Mouse (Mus musculus): ENCODE measurements around the gene Lrrc74a. TPM values are rescaled to one million over a fixed set of nuclear protein-coding genes. Genes with fewer than 3 reads are reported as not detected.

Lrrc74a gene
- polyA plus RNA-seq, 1 experiment from 2014 or later, result not detected

DNA sequence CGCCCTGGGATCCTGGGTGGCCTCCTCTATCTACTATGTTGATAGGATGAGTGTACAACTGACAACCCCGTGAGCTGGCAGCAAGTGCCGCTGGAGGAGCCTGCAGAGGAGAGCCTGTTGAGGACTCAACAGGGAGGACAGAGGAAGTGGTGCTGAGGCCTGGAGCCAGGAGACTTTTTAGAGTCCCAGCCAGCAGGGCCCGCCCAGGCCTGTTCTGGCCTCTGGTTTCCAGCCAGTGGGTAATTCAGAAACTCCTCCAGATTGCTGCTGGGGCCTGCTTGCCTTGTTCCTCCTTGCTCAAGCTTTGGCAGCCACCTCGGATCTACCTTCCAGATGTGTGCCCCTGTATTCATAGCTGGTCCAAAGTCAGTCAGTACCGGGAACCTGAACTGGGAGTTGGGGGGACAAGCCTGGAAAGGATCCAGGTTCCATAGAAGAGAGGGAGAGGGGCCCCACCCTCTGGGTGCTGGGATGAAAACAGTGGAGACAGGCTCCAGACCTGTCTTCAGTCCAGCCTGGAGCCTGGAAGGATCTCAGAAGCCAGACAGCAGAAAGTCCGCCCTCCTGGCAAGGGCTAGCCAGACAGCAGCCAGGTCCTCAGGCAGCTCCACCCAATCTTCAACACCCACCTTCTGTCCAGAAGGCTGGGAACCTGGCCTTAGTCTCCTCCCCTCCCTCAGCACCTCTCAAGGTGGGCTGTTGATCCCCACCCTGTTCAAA, 41.6 kb downstream of the Lrrc74a start:
- no peaks in the 10 kb centered on the region for H3K27me3 ChIP-seq (replicated peaks; ENCODE audit: low read depth, poor library complexity, severe bottlenecking)
- H3K36me3 ChIP-seq (replicated peaks), result no peaks in the 10 kb centered on the region
- H3K4me1 ChIP-seq, result peaks cover 27% of the 10 kb centered on the region
- H3K27ac ChIP-seq (replicated peaks), result peak overlapping the region; percentile 2; the same call in 1 of the 2 replicates
- no peak for DNase-seq (ENCODE audit: low spot score)
- no peak overlapping the region for H3K4me3 ChIP-seq
- H3K9me3 ChIP-seq, result no peaks in the 10 kb centered on the region
- 80% methylated on average over 7 of the region's 7 CpGs for WGBS

DNA sequence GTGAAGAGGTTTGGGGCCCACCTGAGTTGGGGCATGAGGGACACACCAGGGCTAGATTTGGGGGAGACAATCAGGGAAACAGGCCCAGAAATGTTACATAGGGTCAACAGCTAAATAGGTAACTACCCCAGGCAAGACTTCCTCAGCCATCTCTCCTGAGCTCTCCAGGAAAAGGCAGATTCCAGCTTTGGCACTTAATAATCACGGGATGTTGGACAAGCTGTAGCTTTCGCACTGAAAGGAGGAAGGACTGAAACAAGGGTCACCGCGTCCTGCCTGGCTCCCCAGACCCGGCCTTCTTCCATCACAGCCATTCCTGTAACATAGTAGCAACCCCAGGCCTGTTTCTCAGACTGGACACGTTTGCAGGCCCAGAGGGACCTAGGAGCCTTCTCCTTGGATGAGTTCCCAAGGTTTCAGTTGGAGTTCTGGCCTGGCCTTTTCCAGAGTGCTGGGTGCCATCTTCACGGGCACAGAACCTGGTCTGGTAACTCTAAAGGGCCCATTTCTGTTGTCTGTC, 42.2 kb downstream of the Lrrc74a start:
- Histone ChIP-seq H3K36me3 (replicated peaks) (no peaks in the 10 kb centered on the region), H3K4me1 (peaks cover 24% of the 10 kb centered on the region), H3K4me3 (no peak overlapping the region), H3K9me3 (no peaks in the 10 kb centered on the region), H3K27ac (replicated peaks) (0 out of 2 replicates have a peak overlapping the region, but pooled peaks have one; percentile 2), H3K27me3 (replicated peaks; ENCODE audit: low read depth, poor library complexity, severe bottlenecking) (no peaks in the 10 kb centered on the region)
- WGBS, result 87% methylated on average over 7 of the region's 7 CpGs
- no peak for DNase-seq (ENCODE audit: low spot score)

DNA sequence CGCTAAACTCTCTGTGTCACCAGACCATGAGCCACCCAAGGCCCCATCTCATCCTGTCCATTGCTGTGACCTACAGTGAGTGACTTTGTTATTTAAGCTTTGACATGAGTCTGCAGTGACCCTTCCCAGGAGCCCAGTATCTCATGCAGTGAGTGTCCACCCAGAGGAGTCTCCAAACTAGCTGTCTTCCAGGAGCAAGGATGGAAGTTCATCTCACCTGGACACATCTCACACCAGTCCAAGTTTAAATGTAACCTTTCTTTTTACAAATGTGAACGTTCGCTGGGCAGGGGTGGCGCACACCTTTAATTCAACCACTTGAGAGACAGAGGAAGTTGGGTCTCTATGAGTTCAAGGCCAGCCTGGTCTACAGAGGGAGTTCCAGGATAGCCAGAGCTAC, 44.4 kb downstream of the Lrrc74a start:
- 93% methylated on average over 4 of the region's 4 CpGs for WGBS
- DNase-seq (ENCODE audit: low spot score), result no peak
- no peak overlapping the region for H3K4me3 ChIP-seq
- no peaks in the 10 kb centered on the region for H3K27me3 ChIP-seq (replicated peaks; ENCODE audit: low read depth, poor library complexity, severe bottlenecking)
- H3K36me3 ChIP-seq (replicated peaks), result no peaks in the 10 kb centered on the region
- H3K4me1 ChIP-seq, result peaks cover 16% of the 10 kb centered on the region
- H3K9me3 ChIP-seq, result no peaks in the 10 kb centered on the region
- H3K27ac ChIP-seq (replicated peaks), result no peak overlapping the region

DNA sequence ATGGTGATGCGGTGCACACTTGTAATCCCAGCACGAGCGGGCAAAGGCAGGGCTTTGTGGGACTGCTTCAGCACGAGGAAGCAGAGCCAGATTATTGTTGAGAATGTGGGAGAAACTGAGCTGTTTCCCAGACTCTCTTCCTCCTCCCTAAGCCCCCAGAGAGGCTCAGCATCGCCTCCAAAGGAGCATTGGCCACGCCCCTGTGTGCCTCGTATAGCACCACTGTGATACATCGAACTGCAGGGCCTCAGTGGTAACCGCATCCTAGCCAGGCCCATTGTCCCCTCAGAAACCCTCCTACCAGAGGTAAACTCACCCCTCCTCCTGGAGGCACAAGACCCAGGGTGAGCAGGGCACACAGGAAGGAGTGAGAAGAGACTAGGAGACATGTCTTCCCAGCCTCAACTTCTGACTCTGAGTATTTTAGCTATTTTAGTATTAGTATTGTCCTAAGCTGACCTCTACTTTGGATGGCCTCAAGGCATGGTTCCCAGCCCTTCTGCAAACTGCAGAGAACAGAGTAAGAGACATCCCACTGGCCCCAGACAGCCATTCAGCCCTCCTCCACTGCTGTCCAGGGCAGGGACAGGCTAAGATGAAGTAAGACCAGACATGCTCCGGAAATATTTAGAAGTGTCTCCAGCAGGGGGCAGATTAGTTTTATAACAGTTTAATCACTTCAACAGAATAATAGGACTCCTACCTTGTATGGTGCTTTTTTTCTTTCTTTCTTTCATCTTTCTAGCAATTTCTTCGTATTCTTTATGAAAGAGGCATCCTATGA, 45.2 kb downstream of the Lrrc74a start:
- H3K4me1 ChIP-seq, result peaks cover 23% of the 10 kb centered on the region
- WGBS, result 54% methylated on average over 11 of the region's 11 CpGs
- H3K27me3 ChIP-seq (replicated peaks; ENCODE audit: low read depth, poor library complexity, severe bottlenecking), result no peaks in the 10 kb centered on the region
- no peak overlapping the region for H3K4me3 ChIP-seq
- no peaks in the 10 kb centered on the region for H3K36me3 ChIP-seq (replicated peaks)
- no peaks in the 10 kb centered on the region for H3K9me3 ChIP-seq
- H3K27ac ChIP-seq (replicated peaks), result 0 out of 2 replicates have a peak overlapping the region, but pooled peaks have one; percentile 12
- no peak for DNase-seq (ENCODE audit: low spot score)

DNA sequence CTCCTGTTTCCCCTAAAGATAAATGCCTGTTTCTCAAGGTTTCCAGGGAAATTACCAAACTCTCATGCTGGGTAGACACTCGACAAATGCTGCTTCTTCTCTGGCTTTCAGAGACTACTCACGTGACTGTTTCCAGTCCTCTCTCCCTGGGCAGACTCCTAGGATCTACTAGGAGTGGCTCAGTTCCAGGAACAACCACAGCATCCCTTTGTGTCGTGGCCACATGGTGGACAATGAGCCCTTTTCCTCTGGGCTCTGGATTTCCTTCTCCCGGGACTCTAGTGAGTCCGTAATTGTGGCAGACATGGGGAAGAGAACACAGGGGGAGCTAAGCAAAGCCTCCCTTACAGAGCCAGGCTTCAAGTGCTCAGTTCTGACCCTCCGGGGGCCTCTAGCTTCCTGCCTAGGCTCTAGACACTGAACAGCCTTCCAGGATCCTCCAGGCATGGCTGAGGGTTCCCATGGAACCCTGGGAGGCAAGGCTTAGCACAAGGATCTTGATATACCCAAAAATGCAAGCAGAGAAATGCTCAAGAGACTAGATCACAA, 47.6 kb downstream of the Lrrc74a start:
- H3K9me3 ChIP-seq, result no peaks in the 10 kb centered on the region
- no peaks in the 10 kb centered on the region for H3K27me3 ChIP-seq (replicated peaks; ENCODE audit: low read depth, poor library complexity, severe bottlenecking)
- peak overlapping the region; percentile 51; the same call in 1 of the 2 replicates for H3K27ac ChIP-seq (replicated peaks)
- no peak for DNase-seq (ENCODE audit: low spot score)
- 41% methylated on average over 6 of the region's 6 CpGs for WGBS
- H3K36me3 ChIP-seq (replicated peaks), result no peaks in the 10 kb centered on the region
- H3K4me1 ChIP-seq, result peaks cover 26% of the 10 kb centered on the region
- no peak overlapping the region for H3K4me3 ChIP-seq

DNA sequence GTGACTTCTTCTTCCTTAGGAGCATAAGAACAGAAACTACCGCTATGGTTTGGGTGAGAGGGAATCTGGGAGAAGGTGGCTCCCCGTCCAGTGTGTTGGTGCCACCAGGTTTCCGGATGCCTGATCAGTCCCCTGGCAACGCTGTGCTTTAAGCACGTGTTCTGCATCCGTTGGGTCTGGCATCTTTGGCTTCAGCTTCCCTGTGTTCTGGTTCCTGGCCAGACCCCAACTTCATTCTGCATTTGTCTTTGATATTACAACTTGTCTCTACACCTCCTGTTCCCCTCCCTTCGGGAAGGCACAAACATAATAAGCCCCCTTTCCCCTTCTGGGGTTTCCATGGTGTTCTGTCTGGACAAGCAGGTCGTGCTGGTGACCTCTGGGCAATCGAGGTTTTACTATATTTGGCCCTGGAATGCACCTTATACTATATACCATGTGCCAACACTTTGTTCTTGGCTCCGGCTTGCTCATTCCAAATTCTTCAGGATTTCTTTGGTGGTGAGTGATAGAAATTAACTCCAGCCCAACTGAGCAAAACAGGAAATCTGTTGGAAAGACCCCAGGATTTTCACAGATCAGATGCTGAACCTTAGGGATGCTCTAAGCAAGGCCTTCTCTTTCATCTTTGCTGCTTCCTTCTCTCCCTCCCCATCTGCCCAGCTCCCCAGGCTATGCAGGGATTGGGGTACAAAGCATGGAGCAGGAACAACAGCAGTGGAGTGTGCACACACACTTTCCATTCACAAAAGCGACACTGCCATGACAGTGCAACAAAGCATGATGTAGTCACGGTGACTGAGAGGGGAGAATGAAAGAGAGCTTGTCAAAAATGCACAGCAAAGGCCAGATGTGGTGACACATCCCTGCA, 52.2 kb downstream of the Lrrc74a start:
- peaks cover 40% of the 10 kb centered on the region for H3K4me1 ChIP-seq
- H3K4me3 ChIP-seq, result no peak overlapping the region
- H3K27ac ChIP-seq (replicated peaks), result peak overlapping the region; percentile 71
- H3K27me3 ChIP-seq (replicated peaks; ENCODE audit: low read depth, poor library complexity, severe bottlenecking), result no peaks in the 10 kb centered on the region
- DNase-seq (ENCODE audit: low spot score), result no peak
- no peaks in the 10 kb centered on the region for H3K9me3 ChIP-seq
- WGBS, result 63% methylated on average over 12 of the region's 12 CpGs
- H3K36me3 ChIP-seq (replicated peaks), result no peaks in the 10 kb centered on the region

DNA sequence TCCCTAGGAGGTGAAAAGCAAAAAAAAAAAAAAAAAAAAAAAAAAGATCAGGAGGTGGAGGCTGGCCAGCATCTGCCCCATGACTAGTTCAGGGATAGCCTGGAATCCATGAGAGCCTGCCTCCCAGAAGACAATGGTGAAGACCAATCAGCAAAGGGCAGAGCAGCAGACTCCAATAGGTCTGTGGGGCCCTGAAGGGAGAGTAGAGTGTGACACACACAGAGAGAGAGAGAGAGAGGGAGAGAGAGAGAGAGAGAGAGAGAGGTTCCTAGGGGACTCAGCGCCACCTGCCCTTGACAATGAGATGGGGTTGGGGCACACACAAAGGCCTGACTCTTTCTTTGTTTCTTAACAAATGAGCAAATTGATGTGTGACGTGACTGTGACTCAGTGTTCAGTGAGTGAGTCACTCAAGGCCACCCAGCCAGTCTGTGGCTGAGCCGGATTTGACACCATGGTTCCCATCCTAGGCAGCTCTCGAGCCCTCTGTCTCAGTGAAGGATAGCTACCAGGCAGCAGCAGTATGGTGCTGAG, 52.9 kb downstream of the Lrrc74a start:
- no peak for DNase-seq (ENCODE audit: low spot score)
- Histone ChIP-seq H3K4me3 (no peak overlapping the region), H3K9me3 (no peaks in the 10 kb centered on the region), H3K27me3 (replicated peaks; ENCODE audit: low read depth, poor library complexity, severe bottlenecking) (no peaks in the 10 kb centered on the region), H3K4me1 (peaks cover 35% of the 10 kb centered on the region), H3K27ac (replicated peaks) (peak overlapping the region; percentile 71; the same call in 1 of the 2 replicates), H3K36me3 (replicated peaks) (no peaks in the 10 kb centered on the region)
- 58% methylated on average over 4 of the region's 4 CpGs for WGBS

DNA sequence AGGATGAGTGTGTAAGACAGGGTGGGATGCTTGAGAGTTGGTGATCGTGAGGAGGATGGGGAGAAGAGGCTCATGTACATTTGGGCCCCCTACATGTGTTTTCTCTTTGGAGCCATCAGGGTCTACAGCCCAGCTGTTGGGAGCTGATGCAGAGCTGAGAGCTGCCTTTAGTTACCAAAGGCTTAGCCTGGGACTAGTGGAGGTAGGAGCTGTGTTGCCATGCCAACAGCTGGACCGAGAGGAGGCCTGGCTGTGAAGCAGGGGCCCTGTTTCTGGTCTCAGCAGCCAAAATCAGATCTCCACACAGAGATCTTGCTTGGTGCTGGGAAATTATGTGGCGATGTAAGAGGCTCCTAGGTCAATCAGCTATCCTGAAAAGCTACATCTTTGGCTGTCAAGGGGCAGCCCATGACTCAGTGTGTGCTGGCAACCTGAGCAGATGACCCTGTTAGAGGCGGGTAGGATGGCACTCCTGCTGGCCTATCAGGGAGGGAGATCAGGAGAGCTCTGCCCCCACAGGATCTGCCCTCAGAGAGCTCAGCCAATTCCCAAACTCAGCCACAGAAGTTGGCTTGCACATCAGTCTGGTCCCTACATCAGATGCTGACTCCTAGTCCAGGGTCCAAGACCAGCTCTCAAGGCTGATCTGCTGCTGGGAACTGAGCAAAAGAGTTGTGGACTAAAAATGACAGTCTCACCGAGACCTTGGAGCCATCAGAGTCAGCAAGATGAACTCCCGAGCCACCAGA, 56.1 kb downstream of the Lrrc74a start:
- no peak for DNase-seq (ENCODE audit: low spot score)
- no peaks in the 10 kb centered on the region for H3K36me3 ChIP-seq (replicated peaks)
- no peak overlapping the region for H3K4me3 ChIP-seq
- H3K27me3 ChIP-seq (replicated peaks; ENCODE audit: low read depth, poor library complexity, severe bottlenecking), result no peaks in the 10 kb centered on the region
- peak overlapping the region; percentile 44; the same call in 1 of the 2 replicates for H3K27ac ChIP-seq (replicated peaks)
- peaks cover 42% of the 10 kb centered on the region for H3K4me1 ChIP-seq
- H3K9me3 ChIP-seq, result no peaks in the 10 kb centered on the region
- WGBS, result 48% methylated on average over 6 of the region's 6 CpGs

DNA sequence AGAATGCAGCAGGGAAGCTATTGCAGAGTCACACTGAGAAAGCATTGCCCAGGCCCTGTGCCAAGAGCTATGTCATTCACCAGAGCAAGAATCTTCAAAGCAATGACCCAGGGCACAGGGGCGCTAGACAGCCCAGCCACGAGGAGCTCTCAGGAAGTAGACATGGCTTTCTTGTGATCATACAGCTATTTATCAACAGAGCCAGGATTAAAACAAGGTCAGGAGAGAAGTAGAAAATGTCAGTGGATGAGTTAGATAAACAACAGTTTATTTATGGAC, 56.6 kb downstream of the Lrrc74a start:
- DNase-seq (ENCODE audit: low spot score), result no peak
- no peak overlapping the region for H3K4me3 ChIP-seq
- H3K27me3 ChIP-seq (replicated peaks; ENCODE audit: low read depth, poor library complexity, severe bottlenecking), result no peaks in the 10 kb centered on the region
- peak overlapping the region; percentile 44; the same call in 1 of the 2 replicates for H3K27ac ChIP-seq (replicated peaks)
- peaks cover 42% of the 10 kb centered on the region for H3K4me1 ChIP-seq
- no peaks in the 10 kb centered on the region for H3K9me3 ChIP-seq
- no peaks in the 10 kb centered on the region for H3K36me3 ChIP-seq (replicated peaks)
- WGBS, result 52% methylated on average over 2 of the region's 2 CpGs

DNA sequence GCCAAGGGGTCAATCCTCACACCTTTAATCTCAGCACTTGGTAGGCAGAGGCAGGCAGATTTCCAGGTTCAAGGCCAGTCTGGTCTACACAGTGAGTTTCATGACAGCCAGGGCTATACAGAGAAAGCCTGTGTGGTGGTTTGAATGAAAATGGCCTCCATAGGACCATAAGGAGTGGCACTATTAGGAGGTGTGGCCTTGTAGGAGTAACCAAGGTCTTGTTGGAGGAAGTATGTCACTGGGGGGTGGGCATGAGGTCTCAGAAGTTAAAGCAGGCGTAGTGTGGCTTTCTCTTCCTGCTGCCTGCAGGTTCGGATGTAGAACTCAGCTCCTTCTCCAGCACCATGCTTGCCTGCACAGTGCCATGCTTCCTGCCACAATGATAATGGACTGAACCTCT, 57.8 kb downstream of the Lrrc74a start:
- peaks cover 37% of the 10 kb centered on the region for H3K4me1 ChIP-seq
- no peak overlapping the region for H3K27ac ChIP-seq (replicated peaks)
- WGBS, result 79% methylated on average over 2 of the region's 2 CpGs
- no peak for DNase-seq (ENCODE audit: low spot score)
- H3K36me3 ChIP-seq (replicated peaks), result no peaks in the 10 kb centered on the region
- H3K27me3 ChIP-seq (replicated peaks; ENCODE audit: low read depth, poor library complexity, severe bottlenecking), result no peaks in the 10 kb centered on the region
- H3K4me3 ChIP-seq, result no peak overlapping the region
- no peaks in the 10 kb centered on the region for H3K9me3 ChIP-seq

DNA sequence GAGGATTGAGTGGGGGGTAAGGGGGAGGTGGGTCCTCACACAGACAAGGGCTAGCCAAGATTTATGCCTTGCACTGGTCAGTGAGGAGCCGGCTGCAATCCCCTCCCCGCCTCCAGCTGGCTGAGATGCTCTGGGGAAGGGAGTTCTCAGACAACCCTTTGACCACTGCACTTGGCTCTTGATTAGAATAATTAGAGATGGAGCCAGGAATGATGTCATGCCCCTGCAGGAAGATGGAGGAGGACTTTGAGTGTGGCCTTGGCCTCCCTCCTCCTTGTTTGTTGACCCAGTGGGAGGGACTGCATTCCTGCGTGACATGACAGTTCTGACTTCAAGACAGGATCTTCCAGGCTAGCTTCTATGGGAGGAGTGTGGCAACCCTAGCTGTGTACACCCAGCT, 59.7 kb downstream of the Lrrc74a start:
- no peaks in the 10 kb centered on the region for H3K27me3 ChIP-seq (replicated peaks; ENCODE audit: low read depth, poor library complexity, severe bottlenecking)
- no peaks in the 10 kb centered on the region for H3K9me3 ChIP-seq
- WGBS, result 61% methylated on average over 3 of the region's 3 CpGs
- H3K27ac ChIP-seq (replicated peaks), result peak overlapping the region; percentile 40
- DNase-seq (ENCODE audit: low spot score), result no peak
- H3K4me1 ChIP-seq, result peaks cover 35% of the 10 kb centered on the region
- no peak overlapping the region for H3K4me3 ChIP-seq
- H3K36me3 ChIP-seq (replicated peaks), result no peaks in the 10 kb centered on the region

Measured in embryonic facial prominence, embryonic 10.5 days (tissue).